Mouse (Mus musculus) gastrocnemius, postnatal 36 days (tissue): ENCODE results near the gene Gnptg. TPM values are rescaled to one million over a fixed set of nuclear protein-coding genes. Genes with fewer than 3 reads are reported as not detected.
"Not testable (repeated sequence)": the region's sequence is repeated elsewhere in the genome, so short reads cannot be mapped to it uniquely, and the experiment has no call there.

Experiments used
- DNase-seq, 2 experiments: peaks; one replicate each; pipeline ENCODE4 v3.0.0; 2022
- intact Hi-C: fragments of 180-260 bp; cut with DNase I; formaldehyde crosslinking; loops from one replicate; pipeline ENCODE4 v1.15.1; 2025
- total RNA-seq, 2 experiments: library from RNA; stranded (reverse); gene quantifications; 2 replicates each; pipeline ENCODE4 v1.2.3; 2021

Gene Gnptg
- total RNA-seq, 2 experiments from 2014 or later = 13.8 to 14.1 TPM

DNA sequence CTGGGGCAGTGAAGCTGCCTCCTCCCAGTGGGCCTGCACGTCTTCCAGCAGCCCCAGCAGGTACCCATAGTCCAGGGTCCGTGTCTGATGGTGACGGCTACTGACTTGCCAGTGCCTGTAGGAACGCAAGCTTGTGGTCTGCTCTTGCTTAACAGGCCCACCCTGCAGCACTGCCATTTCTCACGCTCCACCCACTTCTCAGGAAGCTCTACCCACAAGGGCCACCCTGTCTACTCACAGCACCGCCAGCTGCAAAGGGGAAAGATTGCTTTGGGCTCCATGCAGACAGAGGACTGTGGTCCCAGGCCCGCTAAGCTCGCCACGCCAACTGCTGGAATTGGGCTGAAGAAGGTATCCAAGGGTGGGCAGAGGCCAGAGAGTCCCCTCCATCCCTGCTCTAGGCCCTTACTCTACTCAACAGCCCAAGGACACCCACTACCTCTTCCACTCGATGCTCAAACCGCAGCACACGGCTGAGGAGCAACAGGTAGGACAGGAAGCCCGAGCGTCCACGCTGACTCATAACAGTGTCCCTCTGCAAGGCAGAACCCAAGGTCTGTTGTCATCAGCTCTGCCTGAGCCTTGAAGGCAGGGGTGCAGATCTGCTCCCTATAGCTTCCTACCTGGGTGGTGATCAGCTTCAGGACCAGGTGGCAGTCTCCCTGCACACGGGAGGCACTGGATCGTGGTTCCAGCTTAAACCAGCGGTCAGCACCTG is 8.3 kb upstream of the Gnptg start:
- intact Hi-C loops = no loop called here
- DNase-seq = no peak

DNA sequence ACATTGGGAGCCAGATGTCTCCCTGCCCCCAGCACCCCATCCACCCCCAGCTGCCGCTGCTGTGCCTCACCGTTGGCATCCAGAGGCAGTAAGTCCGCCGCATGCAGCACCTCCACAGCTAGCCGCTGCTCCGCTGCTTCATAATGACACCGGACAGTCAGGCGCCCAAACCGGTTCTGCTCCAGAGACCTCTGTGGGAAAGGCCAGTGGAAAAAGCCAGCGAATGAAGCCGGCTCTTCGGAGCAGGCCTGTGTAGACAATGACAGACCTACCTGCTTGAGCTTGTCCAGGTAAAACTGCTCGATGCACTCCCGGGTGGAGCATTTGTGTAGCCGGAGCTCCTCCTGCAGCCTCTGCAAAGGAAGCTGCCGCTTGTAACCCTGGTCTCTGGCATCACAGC is 4.3 kb upstream of the Gnptg start:
- intact Hi-C loops = no loop called here

DNA sequence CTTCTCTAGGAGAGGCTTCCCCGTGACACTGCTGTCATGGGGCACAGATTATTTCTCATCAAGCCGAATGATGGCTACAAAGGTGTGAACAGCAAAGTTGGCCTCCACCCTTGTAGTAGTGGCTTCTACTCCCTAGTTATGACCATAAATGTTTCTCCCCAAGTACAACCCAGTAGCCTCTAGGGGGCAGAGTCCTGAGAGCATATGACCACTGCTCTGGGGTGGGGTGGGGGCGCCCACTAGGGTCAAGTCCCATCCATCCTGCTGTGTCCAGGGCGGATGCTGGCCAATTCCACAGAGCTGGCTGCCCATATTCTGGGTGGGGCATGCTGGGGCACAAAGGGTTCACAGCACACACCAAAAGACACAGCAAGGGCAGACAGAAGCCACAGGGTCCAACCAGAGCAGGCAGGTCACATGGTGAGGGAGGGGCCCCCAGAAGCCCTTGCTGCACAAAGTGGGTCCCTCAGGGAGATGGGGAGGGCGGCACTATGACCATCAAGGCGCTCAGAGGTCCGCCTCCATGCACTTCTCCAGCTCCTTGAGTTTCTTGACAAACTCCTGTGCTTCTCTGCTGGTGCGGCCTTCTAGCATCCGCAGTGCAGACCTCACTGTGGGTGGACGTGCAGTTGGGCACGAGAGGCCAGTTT is 3.3 kb upstream of the Gnptg start:
- no peak for DNase-seq
- intact Hi-C loops = no loop called here

More for the DNA sequence above, 4.3 kb upstream of the Gnptg start:
- no peak for DNase-seq

GRCm38 (mm10) chr17:25235635-25236034 is 4.3 kb downstream of the Gnptg start:
- no peak for DNase-seq
- intact Hi-C loops = no loop called here

- intact Hi-C loops, DNase-seq: not testable (repeated sequence)
Observed at GRCm38 (mm10) chr17:25231621-25232020, 8.3 kb downstream of the Gnptg start.

- intact Hi-C loops = no loop called here
- DNase-seq = no peak
Observed at GRCm38 (mm10) chr17:25230700-25231099, 9.2 kb downstream of the Gnptg start.

DNA sequence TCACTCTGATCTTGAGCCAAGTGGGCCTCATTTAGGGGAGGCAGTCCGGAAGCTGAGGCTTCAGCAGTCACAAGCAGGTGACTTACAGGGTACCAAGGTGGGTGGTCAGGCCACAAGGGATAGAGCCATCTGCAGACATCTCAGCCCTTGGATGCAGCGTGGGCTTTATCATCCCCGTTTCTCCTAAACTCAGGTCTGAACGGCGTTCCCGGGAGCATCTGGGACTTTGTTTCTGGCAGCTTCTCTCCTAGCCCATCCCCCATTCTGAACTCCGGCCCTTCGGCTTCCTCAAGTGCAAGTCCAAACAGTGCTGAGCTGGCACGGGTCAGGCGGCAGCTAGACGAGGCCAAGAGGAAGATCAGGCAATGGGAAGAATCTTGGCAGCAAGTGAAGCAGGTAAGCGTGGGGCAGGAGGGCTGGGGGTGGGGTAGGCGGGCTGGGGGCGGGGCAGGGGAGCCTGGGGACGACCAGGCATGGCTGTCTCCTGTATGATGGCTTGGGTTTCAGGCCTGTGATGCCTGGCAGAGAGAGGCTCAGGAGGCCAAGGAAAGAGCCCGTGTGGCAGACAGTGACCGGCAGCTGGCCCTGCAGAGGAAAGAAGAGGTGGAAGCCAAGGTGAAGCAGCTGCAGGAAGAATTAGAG is 9.8 kb downstream of the Gnptg start:
- DNase-seq, intact Hi-C loops: not testable (repeated sequence)

DNA sequence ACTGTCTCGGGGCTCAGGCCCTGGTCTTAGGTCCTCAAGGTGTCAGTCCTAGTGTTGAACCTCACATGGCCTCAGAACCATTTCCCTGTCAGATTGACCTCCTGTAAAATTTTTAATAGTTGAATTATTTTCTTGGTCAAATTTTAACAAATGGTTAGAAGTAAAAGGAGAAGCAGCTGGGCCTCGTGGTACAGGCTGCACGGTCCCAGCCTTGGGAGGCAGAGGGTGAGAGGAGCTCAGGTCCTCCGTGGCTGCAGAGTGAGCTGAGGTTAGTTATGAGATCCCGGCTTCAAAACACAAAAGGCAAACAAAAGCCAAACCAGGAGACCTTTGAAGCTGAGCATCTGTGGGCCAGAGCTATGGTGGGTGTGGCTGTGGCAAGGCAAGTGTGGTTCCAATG is 11.9 kb downstream of the Gnptg start:
- intact Hi-C loops = no loop called here

GRCm38 (mm10) chr17:25225659-25226058 is 14.3 kb downstream of the Gnptg start:
- DNase-seq = no peak
- intact Hi-C loops = no loop called here

More for the DNA sequence above, 11.9 kb downstream of the Gnptg start:
- DNase-seq = no peak

DNA sequence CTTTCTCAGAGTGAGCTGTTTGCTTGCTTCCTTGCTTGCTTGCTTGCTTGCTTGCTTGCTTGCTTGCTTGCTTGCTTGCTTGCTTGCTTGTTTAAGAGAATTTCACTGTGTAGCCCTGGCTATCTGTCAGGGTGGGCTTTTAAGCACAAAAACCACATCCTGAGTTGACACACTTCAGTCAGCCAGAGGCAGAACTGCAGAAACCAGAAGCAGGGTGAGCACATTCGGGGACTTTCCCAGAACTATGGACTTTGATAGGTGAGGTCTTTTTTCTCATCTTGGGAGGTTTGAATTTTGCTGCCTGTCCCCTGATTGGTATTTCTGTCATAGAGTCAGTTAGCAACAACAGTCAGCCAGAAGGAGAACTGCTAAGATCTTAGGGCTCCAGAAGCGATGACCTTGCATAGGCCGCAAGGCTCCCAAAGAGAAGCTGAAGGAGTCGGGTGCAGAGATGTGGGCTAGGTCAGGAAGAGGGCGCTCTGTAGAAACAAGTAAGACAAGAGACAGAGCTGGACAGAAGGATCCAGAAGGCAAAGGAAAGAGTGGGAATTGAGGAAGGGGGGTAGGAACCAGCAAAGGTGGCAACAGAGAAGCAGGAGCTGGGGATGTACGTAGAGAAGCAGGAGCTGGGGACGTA is 15.2 kb downstream of the Gnptg start:
- DNase-seq = no peak
- intact Hi-C loops = no loop called here

- intact Hi-C loops = no loop called here
Observed at GRCm38 (mm10) chr17:25222951-25223601, 16.8 kb downstream of the Gnptg start.

DNA sequence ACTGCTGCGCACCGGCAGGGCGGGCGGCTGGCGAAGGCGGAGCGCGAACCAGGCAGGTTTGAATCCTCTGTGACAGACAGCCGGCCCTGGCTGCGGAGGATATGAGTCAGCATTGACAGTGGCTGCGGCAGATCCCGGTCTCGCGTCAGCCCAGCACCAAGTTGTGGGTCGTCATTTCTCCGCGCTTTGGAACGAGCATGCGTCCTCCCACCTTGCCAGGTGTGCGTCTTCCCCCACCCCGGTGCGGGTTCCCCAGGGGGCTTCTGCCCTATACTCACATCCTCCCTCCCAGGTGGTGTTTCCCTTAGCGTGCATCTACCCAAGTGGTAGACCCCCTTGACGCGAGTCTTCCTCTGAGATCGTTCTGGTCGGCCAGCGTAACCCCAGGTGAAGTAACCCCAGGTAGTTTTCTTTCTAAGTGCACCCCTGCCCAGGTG is 17.4 kb downstream of the Gnptg start:
- intact Hi-C loops, DNase-seq: not testable (repeated sequence)

More at GRCm38 (mm10) chr17:25222951-25223601, 16.8 kb downstream of the Gnptg start:
- no peak for DNase-seq

- intact Hi-C loops = no loop called here
- no peak for DNase-seq
Observed at GRCm38 (mm10) chr17:25221821-25222503, 18.0 kb downstream of the Gnptg start.

DNA sequence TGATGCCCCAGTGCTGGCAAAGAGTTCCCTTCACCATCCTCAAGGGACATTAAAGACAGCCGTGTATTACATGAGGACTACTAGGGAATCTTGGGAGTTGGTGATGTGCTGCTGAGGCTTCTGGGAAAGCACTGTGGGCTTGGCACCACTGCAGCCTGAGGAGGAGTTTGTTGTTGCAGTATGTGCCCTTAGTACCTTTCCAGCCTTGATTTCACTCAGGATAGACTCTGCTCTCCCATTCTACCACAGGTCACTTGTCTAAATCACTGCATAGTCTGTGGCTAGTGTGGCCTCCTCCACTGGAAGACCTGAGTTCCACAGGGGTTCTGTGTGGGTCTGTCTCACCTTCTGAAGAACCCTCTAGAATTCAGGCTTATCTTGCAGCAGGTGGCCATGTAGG is 19.2 kb downstream of the Gnptg start:
- intact Hi-C loops = no loop called here

GRCm38 (mm10) chr17:25219492-25220295 is 20.2 kb downstream of the Gnptg start:
- intact Hi-C loops = no loop called here
- DNase-seq = no peak

More for the DNA sequence above, 19.2 kb downstream of the Gnptg start:
- DNase-seq = no peak

GRCm38 (mm10) chr17:25218967-25219366 is 21.0 kb downstream of the Gnptg start:
- intact Hi-C loops = no loop called here
- no peak for DNase-seq

GRCm38 (mm10) chr17:25215431-25215830 is 24.5 kb downstream of the Gnptg start:
- no peak for DNase-seq
- intact Hi-C loops = no loop called here

DNA sequence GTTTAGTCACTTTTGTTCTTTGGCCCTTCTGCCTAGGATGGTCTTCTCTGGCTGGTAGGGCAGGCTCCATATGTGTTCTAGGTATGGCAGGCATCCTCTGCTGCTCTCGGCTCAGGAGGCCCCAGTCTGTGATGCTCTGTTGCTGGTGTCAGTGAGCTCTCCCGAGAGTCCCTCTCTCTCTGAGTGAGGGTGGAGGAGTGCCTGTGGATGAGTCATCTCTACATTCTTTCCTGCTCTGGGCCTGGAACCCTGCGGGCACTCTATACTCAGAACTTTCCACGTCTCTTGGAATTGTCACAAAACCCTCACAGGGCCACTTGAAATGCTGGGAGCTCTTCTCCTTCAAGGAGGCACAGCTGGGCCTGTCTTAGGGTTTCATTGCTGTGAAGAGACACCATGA is 28.2 kb downstream of the Gnptg start:
- no peak for DNase-seq
- intact Hi-C loops = no loop called here
